Mouse (Mus musculus) kidney, postnatal 36 days (tissue): ENCODE measurements at regions not wholly inside any gene's neighbourhood (a gene's known extent, or its start where the extent isn't known, plus 50 kb on each side); places are given as distances from the start of the nearest gene placed in this dataset.
A peak's percentile ranks its signal among the peaks of the same experiment; 100 is the strongest.

Source experiments
- DNase-seq, 2 experiments: peaks; one replicate each; pipeline ENCODE4 v3.0.0; 2021 to 2022; ENCODE audit warnings: mixed read lengths in 2 of 2

DNA sequence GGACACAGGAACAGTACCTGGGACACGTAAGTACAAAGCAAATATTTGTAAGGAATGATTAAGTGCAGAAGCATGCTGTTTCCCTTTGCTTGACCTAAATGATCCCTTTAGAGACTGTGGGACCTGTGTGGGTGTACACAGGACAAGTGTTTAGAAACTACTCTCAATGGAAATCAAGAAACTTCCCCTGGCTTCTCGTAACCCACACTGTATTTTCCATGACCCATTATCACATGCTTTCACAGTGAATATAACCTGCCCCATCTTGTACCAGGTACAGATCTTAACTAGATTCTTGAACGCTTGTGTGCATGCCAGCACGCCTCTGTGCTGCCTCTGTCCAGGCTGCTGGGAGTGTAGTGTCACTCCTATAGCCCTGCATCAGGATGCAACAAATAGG, 177.8 kb upstream of the Ahr start:
- DNase-seq = no peak

GRCm38 (mm10) chr12:35711549-35712070, 176.8 kb upstream of the Ahr start:
- no peak for DNase-seq

DNA sequence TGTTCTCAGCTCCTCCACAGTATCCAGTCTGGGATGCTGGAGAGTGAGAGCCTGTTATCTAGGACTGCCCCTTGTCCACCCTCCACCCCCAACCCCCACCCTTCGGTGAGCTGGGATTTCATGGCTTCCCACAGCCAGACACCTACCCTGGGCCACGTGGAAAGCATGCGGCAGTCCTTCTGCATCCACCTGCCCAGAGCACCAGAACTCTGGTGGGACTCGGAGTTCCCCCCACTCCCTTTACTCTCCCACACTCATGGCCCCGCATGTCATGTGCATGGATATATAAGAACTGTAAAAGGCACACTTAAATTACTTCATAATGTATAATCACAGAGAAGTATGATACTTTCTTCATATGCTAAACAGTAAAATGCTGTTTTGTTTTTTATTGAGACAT, 175.5 kb upstream of the Ahr start:
- DNase-seq = no peak

DNA sequence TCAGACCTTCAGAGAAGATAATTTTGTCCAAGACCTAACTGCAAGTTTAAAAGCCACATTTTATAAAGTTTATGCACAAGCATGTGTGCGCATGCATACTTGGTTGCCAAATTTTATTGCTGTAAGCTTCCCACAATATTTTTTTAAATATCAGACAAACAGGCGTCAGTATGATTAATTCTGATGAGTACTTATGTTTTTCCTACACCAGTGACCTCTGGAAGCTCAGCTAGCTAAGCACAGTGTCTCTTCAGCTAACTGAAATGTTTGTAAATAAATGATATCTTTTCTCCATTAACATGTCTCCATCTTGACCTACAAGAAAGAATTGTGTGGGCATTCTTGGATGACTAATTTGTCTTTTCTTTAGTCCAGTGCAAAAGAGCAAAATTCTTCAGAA, 168.6 kb upstream of the Ahr start:
- DNase-seq = no peak

GRCm38 (mm10) chr12:35702674-35703073, 167.8 kb upstream of the Ahr start:
- DNase-seq = no peak

- no peak for DNase-seq
Observed at GRCm38 (mm10) chr12:35694253-35694652, 159.4 kb upstream of the Ahr start.

DNA sequence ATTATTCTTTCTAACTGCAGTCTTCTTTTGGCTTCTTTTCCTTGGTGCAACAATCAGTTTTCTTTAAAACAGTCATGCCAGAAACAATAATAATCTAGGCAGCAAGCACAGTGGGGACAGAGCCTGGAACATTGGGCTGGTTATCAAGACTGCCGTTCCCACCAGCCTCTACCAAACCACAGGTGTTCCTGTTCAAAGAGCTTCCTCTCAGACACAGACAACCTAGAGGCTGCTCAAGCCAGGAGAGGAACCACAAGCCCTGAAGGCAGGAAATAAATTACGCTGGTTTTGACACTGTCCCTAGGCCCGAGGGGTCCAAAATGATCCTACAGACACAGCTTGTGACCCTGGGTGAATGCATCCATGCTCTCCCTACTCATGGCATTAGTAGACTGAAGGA, 156.1 kb upstream of the Ahr start:
- DNase-seq = no peak

GRCm38 (mm10) chr12:35686231-35686630, 151.4 kb upstream of the Ahr start:
- DNase-seq = no peak

GRCm38 (mm10) chr12:35685189-35685588, 150.4 kb upstream of the Ahr start:
- DNase-seq = no peak

DNA sequence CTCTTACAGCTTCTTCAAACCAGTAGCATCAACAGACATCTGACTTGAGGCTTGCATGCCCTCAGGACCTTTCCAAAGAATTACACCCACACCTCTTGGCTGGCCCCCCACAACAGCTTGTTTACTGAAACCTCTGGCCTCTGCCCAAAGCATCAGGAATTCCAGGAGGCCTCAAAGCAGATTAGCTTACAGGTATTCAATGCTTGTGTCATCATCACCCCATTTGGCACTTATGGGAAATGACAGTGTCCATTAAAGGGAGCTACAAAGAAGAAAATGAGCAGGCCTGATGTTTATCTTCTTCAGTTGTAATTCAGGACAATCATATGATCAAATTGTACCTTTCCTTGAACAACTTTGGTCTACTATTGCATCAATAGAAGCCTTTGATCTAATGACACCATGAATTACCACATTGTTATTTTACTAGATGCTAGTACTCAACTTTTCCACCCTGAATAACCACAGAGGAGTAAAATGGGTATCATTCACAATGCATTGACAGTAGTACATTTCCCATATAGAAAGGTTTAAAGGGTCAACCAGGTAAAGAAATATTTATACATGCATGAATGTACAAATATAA, 147.1 kb upstream of the Ahr start:
- no peak for DNase-seq

GRCm38 (mm10) chr12:35679903-35680302, 145.1 kb upstream of the Ahr start:
- no peak for DNase-seq

DNA sequence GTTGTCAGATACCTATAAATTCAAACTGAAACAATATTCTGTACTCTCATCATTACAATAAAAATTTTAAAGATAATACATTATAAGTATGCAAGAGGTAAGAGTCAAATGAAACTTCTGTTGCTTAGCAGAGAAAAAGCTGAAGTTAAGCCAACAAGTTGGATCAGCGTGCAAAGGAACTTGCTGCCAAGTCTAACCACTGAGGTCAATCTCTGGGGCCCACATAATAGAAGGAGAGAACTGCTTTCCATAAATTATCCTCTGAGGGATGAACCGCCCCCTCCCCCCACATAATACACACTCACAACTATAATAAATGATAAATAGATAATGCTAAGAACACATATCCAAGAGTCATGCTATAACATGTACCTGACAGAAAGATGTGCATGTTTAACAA, 144.2 kb upstream of the Ahr start:
- no peak for DNase-seq

DNA sequence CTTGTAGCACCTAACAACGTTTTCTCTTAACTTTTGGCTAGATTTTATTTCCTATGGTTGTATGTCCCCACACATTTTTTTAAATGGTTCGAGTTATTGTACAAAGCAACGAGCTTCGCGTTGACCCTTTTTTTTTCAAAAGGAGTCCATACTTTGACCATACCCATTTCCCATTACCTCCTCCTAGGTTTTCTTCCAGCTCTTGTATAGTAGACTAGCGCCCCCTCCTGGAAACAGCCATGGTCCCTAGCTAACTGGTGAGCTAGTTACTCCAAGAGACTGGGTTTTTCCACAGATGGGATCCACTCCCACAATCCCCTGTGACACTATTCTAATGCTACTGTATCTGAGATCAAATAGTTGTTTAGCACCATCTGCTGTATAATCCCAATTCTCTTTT, 139.6 kb upstream of the Ahr start:
- peak; percentile 72 to 88 for DNase-seq

- DNase-seq = no peak
Observed at GRCm38 (mm10) chr12:35670980-35671379, 136.1 kb upstream of the Ahr start.

- DNase-seq = peak in 1 of 2 experiments; percentile 16
Observed at GRCm38 (mm10) chr12:35668716-35669115, 133.9 kb upstream of the Ahr start.

GRCm38 (mm10) chr12:35667705-35668104, 132.9 kb upstream of the Ahr start:
- DNase-seq = peak in 1 of 2 experiments; percentile 10

- DNase-seq = no peak
Observed at GRCm38 (mm10) chr12:35667218-35667617, 132.4 kb upstream of the Ahr start.

GRCm38 (mm10) chr12:35666062-35666461, 131.2 kb upstream of the Ahr start:
- DNase-seq = no peak

- DNase-seq = no peak
Observed at GRCm38 (mm10) chr12:35663062-35663461, 128.2 kb upstream of the Ahr start.

DNA sequence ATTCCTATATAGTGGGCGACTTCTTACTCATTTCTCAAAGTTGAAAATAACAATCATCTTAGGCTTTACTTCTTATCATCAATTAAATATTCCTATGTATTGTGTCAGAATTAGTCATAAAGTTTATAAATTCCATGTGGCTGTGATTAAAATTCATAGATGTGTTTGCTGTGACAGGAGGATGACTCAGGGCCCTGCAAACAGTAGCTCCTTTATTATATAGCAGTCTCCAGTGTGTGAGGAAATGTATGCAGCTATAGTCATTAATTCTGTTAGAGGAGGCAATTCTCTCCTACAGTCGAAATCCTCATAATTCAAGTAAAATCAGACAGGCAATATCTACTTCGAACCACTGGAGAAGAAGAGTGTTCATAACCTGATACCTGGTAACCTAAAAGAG, 121.7 kb upstream of the Ahr start:
- no peak for DNase-seq

DNA sequence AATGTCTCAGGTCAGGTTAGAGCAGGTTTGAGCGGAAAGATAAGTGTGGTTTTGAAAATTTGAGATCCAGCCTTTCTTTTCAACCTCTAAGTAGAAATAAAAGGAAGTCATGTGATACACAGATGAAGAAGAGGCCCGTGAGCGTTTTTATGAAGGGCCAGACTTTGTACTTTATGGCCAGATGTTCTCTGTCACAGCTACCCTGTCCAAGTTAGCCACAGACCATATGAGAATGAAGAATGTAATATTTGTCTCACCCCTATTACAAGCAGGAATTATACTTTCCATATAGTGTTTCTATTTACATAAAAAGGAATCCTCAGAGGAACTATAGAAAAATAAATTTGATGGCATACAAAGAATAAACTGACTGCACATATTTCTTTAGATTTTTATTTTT, 114.9 kb upstream of the Ahr start:
- DNase-seq = no peak

GRCm38 (mm10) chr12:35642473-35642872, 107.6 kb upstream of the Ahr start:
- no peak for DNase-seq

DNA sequence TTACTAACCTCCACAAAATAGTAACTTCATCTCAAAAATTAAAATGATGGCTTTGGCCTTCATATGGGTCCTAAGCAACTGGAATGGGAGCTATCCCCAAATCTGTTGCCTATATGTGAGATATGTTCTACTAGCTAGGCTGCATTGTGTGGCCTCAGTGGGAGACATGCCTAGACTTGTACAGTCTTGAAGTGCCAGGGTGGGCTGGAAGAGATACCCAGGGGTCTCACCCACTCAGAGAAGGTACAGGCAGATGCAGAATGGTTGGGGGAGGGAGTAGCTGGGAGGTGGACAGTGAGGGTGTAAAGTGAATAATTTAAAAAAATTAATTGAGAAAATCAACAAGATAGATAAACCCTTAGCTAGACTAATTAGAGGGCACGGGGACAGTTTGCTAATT, 106.9 kb upstream of the Ahr start:
- no peak for DNase-seq

DNA sequence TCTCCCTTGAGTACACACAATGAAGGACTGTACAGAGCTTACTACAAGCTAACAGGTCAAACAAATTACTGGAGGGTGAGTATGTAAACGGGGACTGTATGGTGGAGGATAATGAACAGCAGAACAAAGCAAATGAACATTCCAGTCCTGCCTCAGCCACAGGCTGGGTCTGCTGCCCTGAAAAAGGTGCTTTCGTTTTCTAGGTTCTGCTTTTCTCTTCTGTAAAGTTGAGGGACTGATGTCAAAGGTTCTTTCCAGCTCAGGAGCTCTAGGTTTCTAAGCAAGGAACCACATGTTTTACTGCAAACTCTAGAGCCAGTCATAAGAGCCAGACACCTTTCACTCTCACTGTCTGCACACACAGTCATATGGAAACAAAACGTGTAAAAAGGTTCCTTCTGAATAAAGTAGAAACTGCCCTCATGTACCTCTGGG, 106.1 kb upstream of the Ahr start:
- no peak for DNase-seq

- no peak for DNase-seq
Observed at GRCm38 (mm10) chr12:35623484-35623883, 88.6 kb upstream of the Ahr start.
